In the genomic region with DNA sequence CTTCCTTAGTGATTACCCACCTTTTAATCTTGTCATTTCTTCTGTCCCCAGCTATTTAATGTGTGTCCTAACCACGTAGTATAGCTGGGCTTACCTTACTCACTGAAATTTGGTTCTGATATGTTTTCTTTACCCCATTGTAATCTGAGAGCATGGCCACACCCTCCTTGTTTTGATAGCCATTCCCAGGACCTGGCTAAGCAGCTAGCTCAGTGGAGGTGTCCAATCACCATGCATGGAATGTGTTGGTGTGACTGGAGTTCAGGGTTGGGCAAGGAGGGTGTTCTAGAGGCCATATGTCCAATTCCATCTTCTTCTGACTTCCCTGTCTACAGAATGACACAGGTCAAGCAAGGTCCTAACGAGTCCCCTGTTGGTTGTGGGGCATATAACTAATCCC, we compare ENCODE assay signal across 12 mouse cellular contexts.
DNase-seq lines count a peak whose midpoint lies in the region; ATAC-seq and TF ChIP-seq lines count a peak whose summit lies in the region.
"Had no signal": no experiment of that assay in that cellular context is flagged by ENCODE, and none has a peak within 500 bp of the region (broad histone marks: within the 10 kb centered on the region; RNA-seq: fewer than 3 reads in every experiment).

No protein-coding gene starts in this region.

- no peaks in the 10 kb centered on the region for H3K79me2 ChIP-seq in heart, adult 2 months (replicated peaks; ENCODE audit: control insufficient read depth, insufficient read depth, low read length)

- H3K9ac ChIP-seq in forebrain, embryonic 13.5 days, result no peak overlapping the region
- H3K9ac ChIP-seq in embryonic facial prominence, embryonic 12.5 days, result no peak overlapping the region
- H3K9ac ChIP-seq in limb, embryonic 12.5 days (replicated peaks), result no peak overlapping the region
- H3K9ac ChIP-seq in heart, adult 2 months (ENCODE audit: low read depth, low read length), result no peak overlapping the region
- H3K9ac ChIP-seq: liver, embryonic 13.5 days had no signal

- no peak for DNase-seq in forebrain, embryonic 10.5 days (ENCODE audit: extremely low spot score, low spot score)
- no peak for DNase-seq in layer of hippocampus, adult 2 months (ENCODE audit: low spot score in 2 of 2)
- DNase-seq in layer of hippocampus, adult 9-11 months, result no peak
- no peak for DNase-seq in heart, adult 2 months
- DNase-seq: adrenal gland, postnatal 10 days; liver, embryonic 13.5 days; lung, postnatal 14 days; spleen, adult 18-20 months had no signal

- TF ChIP-seq POLR2A in heart, adult 2 months (IDR thresholded peaks at IDR 0.05; ENCODE audit: insufficient read depth, low read depth, low read length), result no peak

- no peak overlapping the region for H3K4me2 ChIP-seq in forebrain, embryonic 13.5 days
- H3K4me2 ChIP-seq in embryonic facial prominence, embryonic 12.5 days (replicated peaks), result no peak overlapping the region
- peak overlapping the region; percentile 35; the same call in 1 of the 2 replicates for H3K4me2 ChIP-seq in limb, embryonic 12.5 days

- peaks cover 19% of the 10 kb centered on the region for H3K4me1 ChIP-seq in forebrain, embryonic 10.5 days
- peaks cover 17% of the 10 kb centered on the region for H3K4me1 ChIP-seq in forebrain, embryonic 13.5 days
- H3K4me1 ChIP-seq in embryonic facial prominence, embryonic 12.5 days, result peaks cover 14% of the 10 kb centered on the region
- H3K4me1 ChIP-seq in limb, embryonic 12.5 days (replicated peaks), result peaks cover 31% of the 10 kb centered on the region
- no peaks in the 10 kb centered on the region for H3K4me1 ChIP-seq in heart, adult 2 months (ENCODE audit: control insufficient read depth, insufficient read depth, low read length)
- H3K4me1 ChIP-seq: liver, embryonic 13.5 days had no signal

- H3K27me3 ChIP-seq in forebrain, embryonic 10.5 days (ENCODE audit: poor library complexity, severe bottlenecking), result peaks cover 92% of the 10 kb centered on the region
- H3K27me3 ChIP-seq in forebrain, embryonic 13.5 days, result 0 out of 2 replicates have a peak, but pooled peaks cover 5% of the 10 kb centered on the region
- H3K27me3 ChIP-seq in embryonic facial prominence, embryonic 12.5 days, result no peaks in the 10 kb centered on the region
- no peaks in the 10 kb centered on the region for H3K27me3 ChIP-seq in limb, embryonic 12.5 days
- H3K27me3 ChIP-seq in heart, adult 2 months (ENCODE audit: control insufficient read depth, insufficient read depth, low read length), result no peaks in the 10 kb centered on the region
- H3K27me3 ChIP-seq: liver, embryonic 13.5 days had no signal

- 79% methylated on average over 2 of the region's 2 CpGs for WGBS in forebrain, embryonic 10.5 days
- 79% methylated on average over 2 of the region's 2 CpGs for WGBS in forebrain, embryonic 13.5 days
- WGBS in embryonic facial prominence, embryonic 12.5 days, result 69% methylated on average over 2 of the region's 2 CpGs
- 71% methylated on average over 2 of the region's 2 CpGs for WGBS in limb, embryonic 12.5 days
- WGBS in heart, adult 2 months, result 77% methylated on average over 2 of the region's 2 CpGs

- H3K36me3 ChIP-seq in forebrain, embryonic 10.5 days (replicated peaks), result no peaks in the 10 kb centered on the region
- no peaks in the 10 kb centered on the region for H3K36me3 ChIP-seq in forebrain, embryonic 13.5 days (ENCODE audit: poor library complexity, severe bottlenecking)
- H3K36me3 ChIP-seq in embryonic facial prominence, embryonic 12.5 days, result no peaks in the 10 kb centered on the region
- H3K36me3 ChIP-seq in limb, embryonic 12.5 days, result no peaks in the 10 kb centered on the region
- no peaks in the 10 kb centered on the region for H3K36me3 ChIP-seq in heart, adult 2 months (ENCODE audit: control insufficient read depth, insufficient read depth, low read length)
- H3K36me3 ChIP-seq: liver, embryonic 13.5 days had no signal

- no peak overlapping the region for H3K4me3 ChIP-seq in forebrain, embryonic 10.5 days
- H3K4me3 ChIP-seq in forebrain, embryonic 13.5 days, result no peak overlapping the region
- no peak overlapping the region for H3K4me3 ChIP-seq in layer of hippocampus, adult 2 months
- no peak overlapping the region for H3K4me3 ChIP-seq in embryonic facial prominence, embryonic 12.5 days
- H3K4me3 ChIP-seq in limb, embryonic 12.5 days (replicated peaks), result no peak overlapping the region
- H3K4me3 ChIP-seq in heart, adult 2 months, result no peak overlapping the region
- H3K4me3 ChIP-seq: liver, embryonic 13.5 days had no signal

- no peak for TF ChIP-seq EP300 in heart, adult 2 months (IDR thresholded peaks at IDR 0.05; ENCODE audit: insufficient read depth, low read depth, low read length)

- ATAC-seq in forebrain, embryonic 13.5 days, result no peak
- ATAC-seq in embryonic facial prominence, embryonic 12.5 days (ENCODE audit: insufficient number of reproducible peaks, insufficient read depth, low FRiP score, low TSS enrichment), result no peak
- no peak; the same call in 1 of the 2 replicates for ATAC-seq in limb, embryonic 12.5 days (ENCODE audit: insufficient number of reproducible peaks, insufficient read depth, low FRiP score, low TSS enrichment, low read depth)
- ATAC-seq in cerebellum, adult (ENCODE audit: insufficient number of reproducible peaks, low FRiP score, low TSS enrichment), result no peak

- peaks cover 5% of the 10 kb centered on the region; the same call in 1 of the 2 replicates for H3K9me3 ChIP-seq in forebrain, embryonic 10.5 days
- H3K9me3 ChIP-seq in forebrain, embryonic 13.5 days (replicated peaks), result no peaks in the 10 kb centered on the region
- H3K9me3 ChIP-seq in embryonic facial prominence, embryonic 12.5 days, result no peaks in the 10 kb centered on the region
- H3K9me3 ChIP-seq in limb, embryonic 12.5 days, result no peaks in the 10 kb centered on the region
- H3K9me3 ChIP-seq: liver, embryonic 13.5 days had no signal

- intact Hi-C loops in heart, adult 2 months (cut with DNase I), result no loop called here

- no peak for TF ChIP-seq CTCF in layer of hippocampus, adult 2 months (conservative IDR thresholded peaks at IDR 0.05)
- TF ChIP-seq CTCF in heart, adult 2 months (IDR thresholded peaks at IDR 0.05), result no peak

- peak overlapping the region; percentile 77 for H3K27ac ChIP-seq in forebrain, embryonic 10.5 days
- no peak overlapping the region for H3K27ac ChIP-seq in forebrain, embryonic 13.5 days
- H3K27ac ChIP-seq in layer of hippocampus, adult 2 months, result peak overlapping the region; percentile 72; the same call in 1 of the 2 replicates
- H3K27ac ChIP-seq in embryonic facial prominence, embryonic 12.5 days, result peak overlapping the region; percentile 72; the same call in 1 of the 2 replicates
- peak overlapping the region; percentile 84 for H3K27ac ChIP-seq in limb, embryonic 12.5 days
- H3K27ac ChIP-seq in heart, adult 2 months, result no peak overlapping the region
- H3K27ac ChIP-seq: liver, embryonic 13.5 days had no signal

Comparison
In these comparisons a context has a peak if more than half of its experiments do, and no peak if none do; other contexts are left out.
1. H3K27ac ChIP-seq: peak in forebrain, embryonic 10.5 days (single experiment), layer of hippocampus, adult 2 months (single experiment), embryonic facial prominence, embryonic 12.5 days (single experiment) and limb, embryonic 12.5 days (single experiment); none in forebrain, embryonic 13.5 days (single experiment) and heart, adult 2 months (single experiment).